12 mouse cellular contexts compared by ENCODE assay signal in genomic region chr12:35478906-35479305, GRCm38 (mm10).
"Had no signal": no experiment of that assay in that cellular context is flagged by ENCODE, and none has a peak within 500 bp of the region (broad histone marks: within the 10 kb centered on the region; RNA-seq: fewer than 3 reads in every experiment).

No protein-coding gene starts in this region.

- H3K4me3 ChIP-seq: layer of hippocampus, adult 2 months; midbrain, embryonic 13.5 days; neural tube, embryonic 12.5 days; stomach, embryonic 15.5 days had no signal

- H3K9ac ChIP-seq: liver, embryonic 14.5 days; midbrain, embryonic 13.5 days; neural tube, embryonic 12.5 days; stomach, embryonic 15.5 days had no signal

- H3K9me3 ChIP-seq: midbrain, embryonic 13.5 days; neural tube, embryonic 12.5 days; stomach, embryonic 15.5 days had no signal

- H3K27me3 ChIP-seq: midbrain, embryonic 13.5 days; neural tube, embryonic 12.5 days; stomach, embryonic 15.5 days had no signal

- H3K4me1 ChIP-seq: midbrain, embryonic 13.5 days; neural tube, embryonic 12.5 days; stomach, embryonic 15.5 days had no signal

- ATAC-seq: midbrain, embryonic 13.5 days had no signal

- H3K27ac ChIP-seq: layer of hippocampus, adult 2 months; liver, embryonic 14.5 days; midbrain, embryonic 13.5 days; neural tube, embryonic 12.5 days; stomach, embryonic 15.5 days had no signal

- H3K4me2 ChIP-seq: midbrain, embryonic 13.5 days; neural tube, embryonic 12.5 days; stomach, embryonic 15.5 days had no signal

- DNase-seq: kidney, postnatal 10 days; kidney, postnatal 4 days; left cerebral cortex, postnatal 4 days; lung, adult 18-20 months; retina, postnatal 1 day; thymus, adult 2 months; thymus, postnatal 25 days had no signal

- H3K36me3 ChIP-seq: midbrain, embryonic 13.5 days; neural tube, embryonic 12.5 days; stomach, embryonic 15.5 days had no signal
